Mouse (Mus musculus): ENCODE results near the gene Uncx. TPM values are rescaled to one million over a fixed set of nuclear protein-coding genes. Genes with fewer than 3 reads are reported as not detected.

Uncx gene
- polyA plus RNA-seq, 2 experiments: 0.07 to 0.20 TPM

DNA sequence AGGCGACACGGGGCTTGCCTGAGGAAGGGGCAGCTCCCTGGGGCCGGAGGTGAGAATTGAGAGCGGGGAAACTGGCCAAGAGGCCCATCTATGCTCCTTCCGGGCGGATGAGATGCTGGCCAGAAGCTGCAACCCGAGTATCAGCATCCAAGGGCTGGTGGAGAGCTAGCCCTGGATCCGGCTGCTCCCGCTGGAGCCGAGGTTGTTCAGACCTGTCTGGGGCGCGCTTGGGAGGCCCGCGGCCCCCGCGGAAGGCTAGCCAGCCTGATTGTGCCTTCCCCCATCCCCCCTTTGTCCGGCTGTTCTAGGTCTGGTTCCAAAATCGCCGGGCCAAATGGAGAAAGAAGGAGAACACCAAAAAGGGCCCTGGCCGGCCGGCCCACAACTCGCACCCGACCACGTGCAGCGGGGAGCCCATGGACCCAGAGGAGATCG, 3.1 kb downstream of the Uncx start:
- no peak overlapping the region for H3K4me3 ChIP-seq (replicated peaks; ENCODE audit: low read length)
- H3K4me2 ChIP-seq (replicated peaks; ENCODE audit: low read depth, low read length, severe bottlenecking): no peak overlapping the region

DNA sequence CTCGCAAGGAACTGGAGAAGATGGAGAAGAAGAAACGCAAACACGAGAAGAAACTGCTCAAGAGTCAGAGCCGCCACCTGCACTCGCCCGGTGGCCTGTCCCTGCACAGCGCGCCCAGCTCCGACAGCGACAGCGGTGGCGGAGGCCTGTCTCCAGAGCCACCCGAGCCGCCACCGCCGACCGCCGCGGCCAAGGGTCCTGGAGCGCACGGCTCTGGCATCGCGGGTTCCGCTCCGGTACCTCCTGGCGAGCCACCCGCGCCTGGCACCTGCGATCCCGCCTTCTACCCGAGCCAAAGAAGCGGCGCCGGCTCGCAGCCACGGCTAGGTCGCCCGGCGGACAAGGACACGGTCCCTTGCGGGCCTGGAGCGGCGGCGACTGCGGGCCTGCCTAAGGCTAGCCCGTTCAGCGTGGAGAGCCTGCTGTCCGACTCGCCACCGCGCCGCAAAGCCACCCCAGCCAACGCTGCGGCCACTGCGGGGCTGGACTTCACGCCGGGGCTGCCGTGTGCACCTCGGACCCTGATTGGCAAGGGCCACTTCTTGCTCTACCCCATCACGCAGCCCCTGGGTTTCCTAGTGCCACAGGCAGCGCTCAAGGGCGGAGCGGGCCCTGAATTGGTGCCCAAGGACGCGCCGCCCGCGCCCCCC, 3.6 kb downstream of the Uncx start:
- Histone ChIP-seq H3K4me3 (replicated peaks; ENCODE audit: low read length) (no peak overlapping the region), H3K36me3 (ENCODE audit: control insufficient read depth, insufficient read depth, low read length) (no peaks in the 10 kb centered on the region), H3K27ac (replicated peaks; ENCODE audit: low read depth, low read length) (no peak overlapping the region), H3K4me2 (replicated peaks; ENCODE audit: low read depth, low read length, severe bottlenecking) (no peak overlapping the region), H3K9me3 (ENCODE audit: control insufficient read depth, low read length) (no peaks in the 10 kb centered on the region), H3K27me3 (ENCODE audit: control insufficient read depth, insufficient read depth, low read length) (peaks cover 97% of the 10 kb centered on the region), H3K4me1 (ENCODE audit: control insufficient read depth, insufficient read depth, low read length) (no peaks in the 10 kb centered on the region), H3K9ac (ENCODE audit: low read depth, low read length, severe bottlenecking) (no peak overlapping the region)
- TF ChIP-seq POLR2A (IDR thresholded peaks at IDR 0.05; ENCODE audit: borderline replicate concordance, extremely low read depth, insufficient read depth, insufficient read length): no peak
- WGBS: 4% methylated on average over 39 of the region's 68 CpGs
- DNase-seq (ENCODE audit: low spot score) (no peak), ATAC-seq (ENCODE audit: low FRiP score, low read depth) (peak; percentile 36; the same call in 1 of the 2 replicates)

More for the DNA sequence above, 3.1 kb downstream of the Uncx start:
- no peaks in the 10 kb centered on the region for H3K36me3 ChIP-seq (ENCODE audit: control insufficient read depth, insufficient read depth, low read length)
- ATAC-seq (ENCODE audit: low FRiP score, low read depth) (no peak), DNase-seq (ENCODE audit: low spot score) (no peak)
- H3K9ac ChIP-seq (ENCODE audit: low read depth, low read length, severe bottlenecking): no peak overlapping the region
- H3K27me3 ChIP-seq (ENCODE audit: control insufficient read depth, insufficient read depth, low read length): peaks cover 97% of the 10 kb centered on the region
- 3% methylated on average over 26 of the region's 26 CpGs for WGBS
- H3K4me1 ChIP-seq (ENCODE audit: control insufficient read depth, insufficient read depth, low read length): no peaks in the 10 kb centered on the region
- no peaks in the 10 kb centered on the region for H3K9me3 ChIP-seq (ENCODE audit: control insufficient read depth, low read length)
- no peak overlapping the region for H3K27ac ChIP-seq (replicated peaks; ENCODE audit: low read depth, low read length)
- TF ChIP-seq POLR2A (IDR thresholded peaks at IDR 0.05; ENCODE audit: borderline replicate concordance, extremely low read depth, insufficient read depth, insufficient read length): no peak

DNA sequence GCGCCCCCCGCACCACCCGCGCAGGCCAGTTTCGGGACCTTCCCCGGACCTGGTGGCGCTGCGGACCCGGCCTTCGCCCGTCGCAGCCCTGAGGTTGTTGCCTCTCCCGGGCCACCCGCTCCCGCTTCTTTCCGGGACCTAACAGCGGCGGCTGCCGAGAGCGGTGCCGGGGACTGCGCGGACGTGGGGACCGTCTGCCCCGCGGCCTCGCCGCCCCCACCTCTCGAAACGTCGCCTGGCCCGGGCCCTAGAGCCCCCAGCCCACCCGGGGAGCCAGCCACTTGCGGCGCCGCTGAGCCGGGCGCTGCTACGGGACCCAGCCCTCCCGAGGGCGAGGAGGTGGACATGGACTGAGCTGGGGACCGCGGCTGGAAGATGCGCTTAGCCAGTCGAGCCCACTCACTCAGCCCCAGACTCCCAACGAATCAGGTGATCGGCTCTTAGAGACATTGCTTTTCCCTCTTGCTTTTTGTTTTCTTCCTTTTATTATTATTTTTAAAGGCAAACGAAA, 4.2 kb downstream of the Uncx start:
- no peak overlapping the region for H3K4me2 ChIP-seq (replicated peaks; ENCODE audit: low read depth, low read length, severe bottlenecking)
- DNase-seq (ENCODE audit: low spot score) (no peak), ATAC-seq (ENCODE audit: low FRiP score, low read depth) (no peak)
- no peak overlapping the region for H3K27ac ChIP-seq (replicated peaks; ENCODE audit: low read depth, low read length)
- H3K4me1 ChIP-seq (ENCODE audit: control insufficient read depth, insufficient read depth, low read length): no peaks in the 10 kb centered on the region
- no peaks in the 10 kb centered on the region for H3K9me3 ChIP-seq (ENCODE audit: control insufficient read depth, low read length)
- H3K9ac ChIP-seq (ENCODE audit: low read depth, low read length, severe bottlenecking): no peak overlapping the region
- no peaks in the 10 kb centered on the region for H3K36me3 ChIP-seq (ENCODE audit: control insufficient read depth, insufficient read depth, low read length)
- under 1% methylated on average over 21 of the region's 49 CpGs for WGBS
- H3K4me3 ChIP-seq (replicated peaks; ENCODE audit: low read length): no peak overlapping the region
- TF ChIP-seq POLR2A (IDR thresholded peaks at IDR 0.05; ENCODE audit: borderline replicate concordance, extremely low read depth, insufficient read depth, insufficient read length): no peak
- peaks cover 97% of the 10 kb centered on the region for H3K27me3 ChIP-seq (ENCODE audit: control insufficient read depth, insufficient read depth, low read length)

DNA sequence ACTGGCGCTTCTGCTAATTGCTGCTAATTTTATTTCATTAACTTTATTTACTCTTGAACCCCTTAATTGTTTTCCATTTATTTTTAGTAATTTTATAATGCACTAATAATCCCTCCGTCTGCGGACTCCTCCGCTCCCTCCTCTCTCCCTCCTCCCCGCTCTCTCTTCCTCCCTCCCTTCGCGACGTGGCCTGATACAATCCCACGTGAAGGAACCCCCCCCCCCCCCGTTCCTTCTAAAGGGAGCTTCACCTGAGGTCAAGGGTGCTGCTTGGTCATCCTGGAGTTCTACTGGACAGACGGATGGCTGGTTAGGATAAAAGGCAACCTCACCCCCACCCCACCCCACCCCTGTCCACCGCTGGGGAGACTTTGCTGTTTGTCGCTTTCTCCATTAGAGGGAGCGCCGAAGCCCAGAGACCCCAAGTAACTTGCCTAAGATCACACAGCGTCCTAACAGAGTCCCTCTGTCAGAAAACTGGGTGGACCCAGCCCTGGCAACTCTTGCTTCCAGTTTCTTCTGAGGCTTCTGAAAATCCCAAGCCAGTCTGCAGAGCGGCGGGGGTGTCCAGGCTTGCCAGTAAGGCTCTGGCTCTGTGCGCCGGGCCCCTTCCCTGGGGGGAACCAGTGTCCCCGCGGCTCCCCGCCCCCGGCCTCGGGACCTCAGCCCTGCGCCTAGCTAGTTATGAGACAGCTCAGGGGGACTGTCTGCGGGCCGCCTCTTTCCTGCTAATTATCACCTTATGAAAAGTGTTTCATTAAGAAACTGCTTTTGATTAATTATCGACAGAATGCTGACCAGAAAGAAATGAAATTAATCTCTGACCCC, 10.4 kb downstream of the Uncx start:
- no peak overlapping the region for H3K9ac ChIP-seq (ENCODE audit: low read depth, low read length, severe bottlenecking)
- no peak for TF ChIP-seq POLR2A (IDR thresholded peaks at IDR 0.05; ENCODE audit: borderline replicate concordance, extremely low read depth, insufficient read depth, insufficient read length)
- 2% methylated on average over 29 of the region's 29 CpGs for WGBS
- H3K9me3 ChIP-seq (ENCODE audit: control insufficient read depth, low read length): no peaks in the 10 kb centered on the region
- H3K36me3 ChIP-seq (ENCODE audit: control insufficient read depth, insufficient read depth, low read length): no peaks in the 10 kb centered on the region
- no peak overlapping the region for H3K4me2 ChIP-seq (replicated peaks; ENCODE audit: low read depth, low read length, severe bottlenecking)
- DNase-seq (ENCODE audit: low spot score) (no peak), ATAC-seq (ENCODE audit: low FRiP score, low read depth) (no peak)
- H3K27me3 ChIP-seq (ENCODE audit: control insufficient read depth, insufficient read depth, low read length): peaks cover 99% of the 10 kb centered on the region
- no peak overlapping the region for H3K4me3 ChIP-seq (replicated peaks; ENCODE audit: low read length)
- no peak overlapping the region for H3K27ac ChIP-seq (replicated peaks; ENCODE audit: low read depth, low read length)
- H3K4me1 ChIP-seq (ENCODE audit: control insufficient read depth, insufficient read depth, low read length): peaks cover 4% of the 10 kb centered on the region; the same call in 1 of the 2 replicates

DNA sequence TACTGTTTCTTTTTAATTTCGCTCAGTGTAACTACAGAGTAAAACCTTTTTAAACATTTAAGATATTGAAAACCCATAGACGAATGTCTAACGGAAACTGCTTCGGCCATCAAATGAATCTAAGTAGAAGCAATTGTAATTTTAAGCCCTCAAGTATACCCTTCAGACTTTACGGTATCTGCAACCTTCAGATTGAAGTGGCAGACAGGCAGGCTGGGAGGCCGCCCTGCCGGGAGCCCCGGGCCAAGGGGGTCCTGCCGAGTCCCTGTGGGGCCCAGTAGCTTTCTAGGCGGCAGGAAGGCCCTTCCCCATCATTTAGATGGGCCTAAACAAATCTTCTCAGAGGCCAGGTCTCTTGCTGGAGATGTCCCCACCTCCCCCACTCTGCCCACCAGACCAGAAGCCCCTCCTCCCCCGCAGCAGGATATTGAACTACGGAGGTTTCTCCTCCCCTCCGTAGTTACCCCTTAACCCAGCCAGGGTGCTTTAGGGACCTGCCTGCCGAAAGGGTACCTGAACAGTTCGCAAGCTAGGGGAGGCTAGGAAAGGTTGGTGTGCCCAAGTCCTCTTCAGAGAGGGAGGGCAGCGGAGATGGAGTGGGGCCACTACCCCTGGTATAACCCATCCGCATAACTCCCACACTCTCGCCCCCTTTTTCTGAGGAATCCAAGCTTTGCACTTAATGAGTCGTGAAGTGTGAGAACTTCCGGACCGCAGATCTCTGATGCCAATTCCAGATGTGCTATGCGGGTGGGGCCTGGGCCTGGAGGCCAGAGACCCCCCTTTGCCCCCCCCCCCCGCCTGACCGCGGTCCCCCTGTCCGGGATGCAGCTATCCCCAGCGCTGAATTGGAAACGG, 11.4 kb downstream of the Uncx start:
- H3K4me3 ChIP-seq (replicated peaks; ENCODE audit: low read length): no peak overlapping the region
- H3K27ac ChIP-seq (replicated peaks; ENCODE audit: low read depth, low read length): no peak overlapping the region
- no peaks in the 10 kb centered on the region for H3K36me3 ChIP-seq (ENCODE audit: control insufficient read depth, insufficient read depth, low read length)
- DNase-seq (ENCODE audit: low spot score) (no peak), ATAC-seq (ENCODE audit: low FRiP score, low read depth) (no peak)
- 1% methylated on average over 28 of the region's 28 CpGs for WGBS
- no peaks in the 10 kb centered on the region for H3K9me3 ChIP-seq (ENCODE audit: control insufficient read depth, low read length)
- TF ChIP-seq POLR2A (IDR thresholded peaks at IDR 0.05; ENCODE audit: borderline replicate concordance, extremely low read depth, insufficient read depth, insufficient read length): no peak
- no peak overlapping the region for H3K4me2 ChIP-seq (replicated peaks; ENCODE audit: low read depth, low read length, severe bottlenecking)
- no peak overlapping the region for H3K9ac ChIP-seq (ENCODE audit: low read depth, low read length, severe bottlenecking)
- H3K4me1 ChIP-seq (ENCODE audit: control insufficient read depth, insufficient read depth, low read length): peaks cover 4% of the 10 kb centered on the region; the same call in 1 of the 2 replicates
- H3K27me3 ChIP-seq (ENCODE audit: control insufficient read depth, insufficient read depth, low read length): peaks cover 99% of the 10 kb centered on the region
